Mouse (Mus musculus): ENCODE measurements at regions not wholly inside any gene's neighbourhood (a gene's known extent, or its start where the extent isn't known, plus 50 kb on each side); places are given as distances from the start of the nearest gene placed in this dataset.
"Not testable (repeated sequence)": the region's sequence is repeated elsewhere in the genome, so short reads cannot be mapped to it uniquely, and the experiment has no call there.

DNA sequence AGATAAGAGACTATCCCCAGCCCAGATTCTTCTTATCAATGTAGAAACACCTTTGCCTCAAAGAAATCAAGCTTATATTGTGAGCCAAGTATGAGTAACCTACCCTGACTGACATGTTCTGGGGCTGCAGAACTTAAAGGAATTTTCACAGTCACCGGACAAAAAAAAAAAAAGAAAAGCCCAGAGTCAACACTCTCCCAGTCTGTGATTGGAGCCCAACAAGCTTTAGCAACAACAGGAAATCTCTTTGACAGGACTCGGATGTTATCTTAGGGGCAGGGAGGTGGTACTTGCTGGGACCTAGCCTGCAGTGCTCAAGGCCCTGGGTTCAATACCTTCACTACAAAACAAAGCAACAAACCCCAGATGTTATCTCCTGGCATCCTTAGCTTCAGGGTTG is 114.2 kb downstream of the Nectin1 start:
- WGBS, result 32% methylated on average over 2 of the region's 2 CpGs
- Histone ChIP-seq H3K4me3 (no peak overlapping the region), H3K4me2 (no peak overlapping the region), H3K4me1 (no peaks in the 10 kb centered on the region; the same call in 1 of the 2 replicates), H3K27me3 (peaks cover 14% of the 10 kb centered on the region), H3K9me3 (no peaks in the 10 kb centered on the region), H3K27ac (no peak overlapping the region), H3K36me3 (no peaks in the 10 kb centered on the region), H3K9ac (no peak overlapping the region)
- ATAC-seq (ENCODE audit: insufficient number of reproducible peaks, low FRiP score, low TSS enrichment, low read depth), result no peak

DNA sequence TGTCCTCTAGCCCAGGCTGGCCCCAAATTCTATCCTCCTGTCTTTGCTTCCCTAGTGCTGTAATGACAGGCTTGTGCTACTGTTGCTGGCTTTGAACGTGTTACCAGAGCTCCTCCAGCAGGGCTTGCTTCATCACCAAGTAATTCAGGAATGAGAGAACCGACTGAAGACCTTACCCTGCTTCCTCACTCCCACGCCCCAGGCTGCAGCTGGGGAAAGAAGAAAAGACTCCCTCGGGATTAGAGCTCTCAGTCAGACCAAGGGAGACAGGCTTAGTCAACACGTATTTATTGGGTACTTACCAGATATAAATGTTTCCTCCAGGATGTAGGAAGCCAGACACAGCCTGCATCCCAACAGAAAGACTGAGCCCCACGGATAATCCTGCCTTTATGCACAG is 115.0 kb downstream of the Nectin1 start:
- Histone ChIP-seq H3K27me3 (peaks cover 21% of the 10 kb centered on the region), H3K9me3 (no peaks in the 10 kb centered on the region), H3K4me1 (peaks cover 4% of the 10 kb centered on the region), H3K27ac (no peak overlapping the region), H3K36me3 (no peaks in the 10 kb centered on the region), H3K4me3 (no peak overlapping the region), H3K4me2 (no peak overlapping the region), H3K9ac (no peak overlapping the region)
- WGBS, result 20% methylated on average over 6 of the region's 6 CpGs
- ATAC-seq (ENCODE audit: insufficient number of reproducible peaks, low FRiP score, low TSS enrichment, low read depth), result no peak

DNA sequence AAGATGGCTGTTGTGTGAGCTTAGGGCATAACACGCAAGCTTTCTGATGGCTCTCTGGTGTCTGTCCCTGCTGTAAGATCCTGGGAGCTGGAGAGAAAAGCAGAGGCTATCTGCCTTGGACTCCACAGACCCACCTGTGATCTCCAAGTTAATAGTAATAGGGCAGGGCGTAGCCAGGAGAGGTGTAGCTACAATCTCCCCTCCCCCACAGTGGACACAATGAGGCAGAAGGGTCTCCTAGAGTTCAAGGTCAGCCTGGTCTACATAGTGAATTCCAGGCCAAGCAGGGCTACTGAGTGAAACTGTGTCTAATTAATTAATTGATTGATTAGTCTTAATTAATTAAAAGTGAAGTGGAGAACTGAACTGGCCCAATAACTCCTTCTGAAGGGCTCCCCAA is 116.5 kb downstream of the Nectin1 start:
- H3K9me3 ChIP-seq, result no peaks in the 10 kb centered on the region
- no peaks in the 10 kb centered on the region for H3K36me3 ChIP-seq
- 93% methylated on average over 2 of the region's 2 CpGs for WGBS
- H3K27ac ChIP-seq, result no peak overlapping the region
- peaks cover 36% of the 10 kb centered on the region for H3K27me3 ChIP-seq
- H3K4me3 ChIP-seq, result no peak overlapping the region
- no peak overlapping the region for H3K9ac ChIP-seq
- ATAC-seq (ENCODE audit: insufficient number of reproducible peaks, low FRiP score, low TSS enrichment, low read depth), result no peak
- H3K4me1 ChIP-seq, result peaks cover 10% of the 10 kb centered on the region
- no peak overlapping the region for H3K4me2 ChIP-seq

DNA sequence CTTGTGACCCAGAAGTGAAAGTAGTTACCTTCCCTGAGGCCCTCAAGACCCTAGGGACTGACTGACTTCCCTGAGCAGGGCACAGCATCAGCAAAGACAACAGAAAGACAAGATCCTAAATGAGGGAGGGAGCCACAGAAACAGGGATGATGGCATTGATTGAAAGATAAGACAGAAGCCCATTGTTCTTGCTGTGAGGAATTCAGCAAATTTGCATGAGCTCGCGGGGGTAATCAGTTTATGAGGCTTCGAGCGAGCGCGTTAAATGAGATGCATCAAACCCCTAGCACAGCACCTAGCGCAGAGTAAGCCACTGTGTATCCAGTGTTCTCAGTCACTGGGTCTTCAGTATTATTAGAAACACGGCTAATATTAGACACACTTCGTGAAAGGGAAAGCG is 117.6 kb downstream of the Nectin1 start:
- no peak for ATAC-seq (ENCODE audit: insufficient number of reproducible peaks, low FRiP score, low TSS enrichment, low read depth)
- Histone ChIP-seq H3K27ac (no peak overlapping the region), H3K36me3 (no peaks in the 10 kb centered on the region), H3K9me3 (no peaks in the 10 kb centered on the region), H3K27me3 (peaks cover 46% of the 10 kb centered on the region), H3K4me2 (no peak overlapping the region), H3K4me1 (peaks cover 10% of the 10 kb centered on the region), H3K4me3 (no peak overlapping the region), H3K9ac (no peak overlapping the region)
- WGBS, result 32% methylated on average over 10 of the region's 10 CpGs

DNA sequence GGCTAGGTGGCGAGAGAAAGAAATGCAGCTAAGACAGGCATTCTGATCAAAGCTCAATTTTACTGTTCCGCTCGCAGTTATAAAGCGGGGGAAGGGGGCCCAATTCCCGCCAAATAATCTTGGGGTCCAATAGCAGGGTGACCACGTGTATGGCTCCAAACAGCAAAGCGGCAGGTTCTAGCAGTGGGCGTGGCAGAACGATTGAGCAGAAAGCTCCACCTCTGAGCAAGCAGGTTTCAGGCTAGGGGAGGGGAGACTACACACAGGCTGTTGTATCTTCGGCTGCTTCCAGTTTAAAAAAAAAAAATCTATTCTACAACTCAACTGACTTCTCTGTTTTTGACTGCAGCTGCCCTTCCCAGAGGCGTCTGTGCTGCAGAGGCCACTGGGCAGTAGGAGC is 118.2 kb downstream of the Nectin1 start:
- 12% methylated on average over 11 of the region's 11 CpGs for WGBS
- not testable (repeated sequence) for ATAC-seq (ENCODE audit: insufficient number of reproducible peaks, low FRiP score, low TSS enrichment, low read depth); H3K4me2 ChIP-seq; H3K36me3 ChIP-seq; H3K4me3 ChIP-seq; H3K4me1 ChIP-seq; H3K27ac ChIP-seq; H3K9me3 ChIP-seq; H3K9ac ChIP-seq
- peaks cover 46% of the 10 kb centered on the region for H3K27me3 ChIP-seq

DNA sequence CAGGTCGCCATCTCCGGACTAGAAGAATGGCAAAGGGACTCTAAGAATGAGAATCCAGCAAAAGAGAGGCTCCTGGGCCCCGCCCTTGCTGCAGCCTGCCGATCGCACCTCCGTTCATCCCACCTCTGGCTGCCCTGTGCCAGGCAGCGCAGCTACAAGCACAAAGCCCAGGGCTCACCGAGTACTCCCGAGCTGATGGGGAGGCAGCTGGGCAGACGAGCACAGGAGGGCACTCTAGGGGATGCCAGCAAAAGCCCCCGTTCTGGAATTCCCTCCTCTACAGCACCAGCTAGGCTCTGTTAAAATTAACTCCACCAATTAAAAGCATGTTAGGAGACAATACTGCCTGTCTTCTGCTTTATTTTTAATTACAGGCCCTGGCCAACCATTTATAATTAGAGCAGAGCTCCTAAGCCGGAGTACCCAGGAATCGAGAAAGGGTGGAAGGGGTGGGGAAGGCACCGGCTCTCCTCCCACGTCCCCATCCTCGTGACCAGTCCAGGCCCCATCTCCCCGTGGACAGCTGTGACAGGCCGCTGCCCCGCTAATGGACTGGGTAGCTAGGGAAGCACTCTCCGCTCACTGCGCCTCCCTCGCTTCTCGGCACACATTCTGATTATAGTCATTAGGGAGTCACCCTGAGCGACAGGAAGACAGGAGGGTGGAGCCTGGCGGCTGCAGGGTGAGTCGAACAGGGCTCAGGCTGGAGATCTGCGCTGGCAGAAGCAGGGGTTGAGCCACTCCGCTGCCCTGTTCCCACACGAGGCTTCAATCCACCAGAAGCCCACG is 120.0 kb downstream of the Nectin1 start:
- Histone ChIP-seq H3K4me1 (peaks cover 10% of the 10 kb centered on the region), H3K4me3 (peak overlapping the region; percentile 20), H3K27ac (no peak overlapping the region), H3K27me3 (peaks cover 46% of the 10 kb centered on the region), H3K36me3 (no peaks in the 10 kb centered on the region), H3K4me2 (peak overlapping the region; percentile 34), H3K9ac (no peak overlapping the region), H3K9me3 (no peaks in the 10 kb centered on the region)
- ATAC-seq (ENCODE audit: insufficient number of reproducible peaks, low FRiP score, low TSS enrichment, low read depth), result no peak; the same call in 1 of the 2 replicates
- 3% methylated on average over 30 of the region's 30 CpGs for WGBS

DNA sequence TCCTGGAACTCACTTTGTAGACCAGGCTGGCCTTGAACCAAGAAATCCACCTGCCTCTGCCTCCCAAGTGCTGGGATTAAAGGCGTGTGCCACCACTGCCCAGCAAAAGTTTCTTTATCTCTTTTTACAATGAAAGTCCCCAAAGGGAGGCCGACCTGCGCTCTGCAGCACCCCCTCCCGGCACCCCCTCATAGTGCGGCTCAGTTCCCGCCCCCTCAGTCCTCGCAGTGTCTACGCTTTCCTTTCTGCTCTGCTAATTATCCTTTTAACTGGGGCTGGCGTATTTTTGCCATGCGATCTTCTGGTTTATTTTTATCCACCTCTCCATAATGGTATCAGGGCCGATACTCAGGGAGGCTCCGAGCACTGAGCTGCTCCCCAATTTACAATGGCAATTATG is 123.0 kb downstream of the Nectin1 start:
- Histone ChIP-seq H3K27me3 (peaks cover 45% of the 10 kb centered on the region), H3K4me1 (peaks cover 10% of the 10 kb centered on the region), H3K9ac (no peak overlapping the region), H3K27ac (no peak overlapping the region), H3K9me3 (no peaks in the 10 kb centered on the region), H3K4me3 (no peak overlapping the region), H3K4me2 (no peak overlapping the region), H3K36me3 (no peaks in the 10 kb centered on the region)
- WGBS, result 78% methylated on average over 12 of the region's 12 CpGs
- ATAC-seq (ENCODE audit: insufficient number of reproducible peaks, low FRiP score, low TSS enrichment, low read depth), result no peak

DNA sequence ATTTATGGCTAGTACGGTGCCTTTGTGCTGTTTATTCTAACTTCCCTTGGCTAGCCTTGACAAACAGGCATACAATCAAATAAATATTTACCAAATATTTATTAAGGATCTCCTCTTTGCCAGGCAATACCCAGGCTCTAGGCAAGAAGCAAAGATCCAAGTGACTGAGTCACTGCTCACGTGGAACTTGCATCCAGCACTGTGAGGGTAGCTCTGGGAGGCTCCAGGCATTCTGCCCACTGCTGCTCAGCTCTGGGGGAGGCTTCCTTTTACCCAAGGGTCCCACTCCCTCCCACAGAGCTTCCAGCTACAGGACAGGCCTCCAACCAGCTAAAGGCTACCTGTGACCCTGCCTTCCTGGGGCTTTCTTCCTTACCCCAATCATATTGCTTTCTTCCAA is 130.1 kb downstream of the Nectin1 start:
- H3K4me1 ChIP-seq, result no peaks in the 10 kb centered on the region
- peaks cover 18% of the 10 kb centered on the region for H3K27me3 ChIP-seq
- H3K9ac ChIP-seq, result no peak overlapping the region
- no peaks in the 10 kb centered on the region for H3K9me3 ChIP-seq
- no peak for ATAC-seq (ENCODE audit: insufficient number of reproducible peaks, low FRiP score, low TSS enrichment, low read depth)
- no peaks in the 10 kb centered on the region for H3K36me3 ChIP-seq
- H3K4me3 ChIP-seq, result no peak overlapping the region
- H3K27ac ChIP-seq, result no peak overlapping the region
- 78% methylated on average over 2 of the region's 2 CpGs for WGBS
- H3K4me2 ChIP-seq, result no peak overlapping the region

DNA sequence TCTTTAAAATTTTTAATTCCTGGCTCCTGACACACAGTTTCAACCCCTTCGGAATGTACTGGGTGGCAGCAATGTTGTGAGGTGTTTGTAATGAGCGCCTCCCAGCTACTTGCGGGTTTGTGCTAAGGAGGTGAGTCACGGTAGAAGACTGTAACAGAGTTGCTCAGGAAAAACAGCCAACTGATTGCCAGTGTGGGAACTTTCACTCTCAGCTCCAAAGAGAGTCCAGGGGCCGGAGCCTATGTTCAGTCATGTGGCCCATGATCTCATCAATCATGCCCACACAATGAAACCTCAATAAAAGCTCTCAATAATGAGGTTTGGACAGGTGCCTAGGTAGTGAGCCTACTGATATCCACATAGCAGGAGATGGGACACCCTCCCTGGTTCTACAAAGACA is 130.5 kb downstream of the Nectin1 start:
- no peak for ATAC-seq (ENCODE audit: insufficient number of reproducible peaks, low FRiP score, low TSS enrichment, low read depth)
- no peak overlapping the region for H3K4me2 ChIP-seq

DNA sequence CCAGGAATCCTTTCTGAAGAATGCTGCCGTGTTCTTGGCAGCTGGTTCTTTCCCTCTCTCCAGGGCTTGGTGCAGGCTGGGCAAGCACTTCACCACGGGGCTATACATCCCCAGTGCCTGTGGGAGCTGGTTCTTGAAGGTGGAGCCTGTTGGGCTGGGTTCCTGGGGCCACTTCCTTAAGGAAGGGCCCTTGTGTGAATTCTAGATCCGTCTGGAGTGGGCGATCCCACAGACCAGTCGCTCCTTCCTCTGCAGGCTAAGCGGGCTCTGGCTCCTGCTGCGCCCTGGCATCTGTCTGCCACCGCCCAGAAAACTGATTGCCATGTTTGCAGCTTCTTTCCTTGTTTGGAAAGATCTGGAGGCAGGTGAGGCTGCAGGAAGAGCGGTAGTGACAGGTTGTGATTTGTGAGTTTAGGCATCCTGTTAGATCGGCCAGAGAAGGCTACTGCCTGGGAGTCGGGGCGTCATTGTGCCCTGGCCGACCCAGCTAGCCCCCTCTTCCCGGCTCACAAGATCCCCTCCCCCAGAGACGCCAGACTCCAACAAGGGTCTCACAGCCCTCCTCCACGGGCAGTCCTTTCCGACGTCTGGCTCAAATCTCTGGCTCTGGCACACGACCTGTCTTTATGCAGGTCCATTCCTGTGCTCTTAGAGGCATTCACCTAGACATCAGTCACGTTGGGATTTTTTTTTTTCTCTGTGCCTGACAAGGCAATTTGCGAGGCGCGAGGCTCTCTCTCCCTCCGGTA is 135.6 kb downstream of the Nectin1 start:
- no peaks in the 10 kb centered on the region for H3K36me3 ChIP-seq
- no peaks in the 10 kb centered on the region for H3K9me3 ChIP-seq
- no peak overlapping the region for H3K27ac ChIP-seq
- H3K27me3 ChIP-seq, result peaks cover 45% of the 10 kb centered on the region
- H3K4me2 ChIP-seq, result peak overlapping the region; percentile 45
- no peak overlapping the region for H3K9ac ChIP-seq
- no peak for ATAC-seq (ENCODE audit: insufficient number of reproducible peaks, low FRiP score, low TSS enrichment, low read depth)
- 3% methylated on average over 24 of the region's 24 CpGs for WGBS
- peak overlapping the region; percentile 26 for H3K4me3 ChIP-seq
- peaks cover 15% of the 10 kb centered on the region for H3K4me1 ChIP-seq

More for the DNA sequence above, 130.5 kb downstream of the Nectin1 start:
- Histone ChIP-seq H3K27ac (no peak overlapping the region), H3K4me3 (no peak overlapping the region), H3K9ac (no peak overlapping the region), H3K9me3 (no peaks in the 10 kb centered on the region), H3K4me1 (peaks cover 3% of the 10 kb centered on the region), H3K27me3 (peaks cover 23% of the 10 kb centered on the region), H3K36me3 (no peaks in the 10 kb centered on the region)
- 51% methylated on average over 5 of the region's 5 CpGs for WGBS

DNA sequence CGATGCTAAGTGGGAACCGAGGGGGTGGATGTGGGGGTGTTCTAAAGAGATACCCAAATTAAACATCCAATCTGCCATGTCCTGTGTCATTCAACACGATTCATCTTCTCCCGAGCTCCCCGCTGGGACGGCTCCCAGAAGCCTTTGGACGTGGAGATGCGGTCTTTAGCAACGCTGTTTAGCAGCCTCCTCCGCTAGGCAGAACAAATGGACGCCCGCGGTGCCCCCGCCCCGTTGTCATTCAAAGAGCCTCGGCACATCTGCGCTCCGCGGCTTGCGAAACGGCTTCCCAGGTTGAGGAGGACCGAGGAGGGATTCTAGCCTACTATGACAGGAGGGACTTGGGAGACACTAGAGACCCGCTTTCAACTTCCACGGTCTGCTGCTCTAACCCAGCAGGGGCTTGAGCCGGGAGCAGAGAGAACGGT is 136.2 kb downstream of the Nectin1 start:
- Histone ChIP-seq H3K4me2 (peak overlapping the region; percentile 45), H3K4me1 (peaks cover 15% of the 10 kb centered on the region), H3K9me3 (no peaks in the 10 kb centered on the region), H3K9ac (no peak overlapping the region), H3K27me3 (peaks cover 45% of the 10 kb centered on the region), H3K4me3 (peak overlapping the region; percentile 26), H3K36me3 (no peaks in the 10 kb centered on the region), H3K27ac (no peak overlapping the region)
- 1% methylated on average over 26 of the region's 26 CpGs for WGBS
- no peak for ATAC-seq (ENCODE audit: insufficient number of reproducible peaks, low FRiP score, low TSS enrichment, low read depth)

DNA sequence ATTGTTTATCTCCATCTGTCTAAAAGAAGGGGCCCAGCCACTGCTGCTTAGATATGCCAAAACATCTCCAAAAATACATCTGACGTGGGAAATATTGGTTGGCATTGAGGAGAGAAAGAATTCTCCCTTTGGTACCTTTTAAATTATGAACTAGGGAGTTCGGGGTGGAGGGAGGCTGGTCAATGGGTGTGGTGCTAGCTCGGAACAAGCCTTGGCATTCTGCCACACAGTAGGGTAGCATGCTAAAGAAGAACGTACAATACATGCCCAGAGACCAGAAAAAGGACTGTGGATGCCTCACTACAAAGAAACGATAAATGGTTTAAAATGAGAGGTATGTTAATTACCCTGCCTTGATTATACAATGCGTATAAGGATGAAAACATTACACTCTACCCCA is 149.3 kb downstream of the Nectin1 start:
- H3K4me2 ChIP-seq, result no peak overlapping the region
- H3K9ac ChIP-seq, result no peak overlapping the region
- ATAC-seq (ENCODE audit: insufficient number of reproducible peaks, low FRiP score, low TSS enrichment, low read depth), result no peak
- 0 out of 2 replicates have a peak, but pooled peaks cover 3% of the 10 kb centered on the region for H3K27me3 ChIP-seq
- no peak overlapping the region for H3K27ac ChIP-seq
- WGBS, result 54% methylated on average over 6 of the region's 6 CpGs
- H3K36me3 ChIP-seq, result no peaks in the 10 kb centered on the region
- no peaks in the 10 kb centered on the region for H3K9me3 ChIP-seq
- H3K4me3 ChIP-seq, result no peak overlapping the region
- H3K4me1 ChIP-seq, result 0 out of 2 replicates have a peak, but pooled peaks cover 3% of the 10 kb centered on the region

Measured in limb, embryonic 15.5 days (tissue).